Mouse (Mus musculus) testis, adult 2 months (tissue): ENCODE results near the gene Lnx1. TPM values are rescaled to one million over a fixed set of nuclear protein-coding genes. Genes with fewer than 3 reads are reported as not detected.
A peak's percentile ranks its signal among the peaks of the same experiment; 100 is the strongest.

Experiments used
- H3K27ac ChIP-seq: fragments of 200-500 bp; 2 replicates; pipeline ENCODE4 v1.5.1; 2012; ENCODE audit warnings: low read depth, low read length; ENCODE audit not compliant: control insufficient read depth, insufficient read depth
- H3K27me3 ChIP-seq: fragments of 200-500 bp; 2 replicates; pipeline ENCODE4 v1.6.1; 2012; ENCODE audit warnings: mild to moderate bottlenecking, low read length, moderate library complexity; ENCODE audit not compliant: control insufficient read depth, insufficient read depth
- H3K36me3 ChIP-seq: fragments of 200-500 bp; 2 replicates; pipeline ENCODE4 v1.6.1; 2012; ENCODE audit warnings: mild to moderate bottlenecking, low read length; ENCODE audit not compliant: control insufficient read depth, insufficient read depth
- H3K4me1 ChIP-seq: fragments of 200-500 bp; 2 replicates; pipeline ENCODE4 v1.6.1; 2012; ENCODE audit warnings: low read length; ENCODE audit not compliant: control insufficient read depth, insufficient read depth
- H3K4me3 ChIP-seq: fragments of 200-500 bp; 2 replicates; pipeline ENCODE4 v1.5.1; 2012; ENCODE audit warnings: low read depth, mild to moderate bottlenecking, low read length, moderate library complexity, mixed read lengths; ENCODE audit not compliant: control insufficient read depth
- CTCF ChIP-seq: fragments of 200-500 bp; IDR thresholded peaks from 2 replicates; pipeline ENCODE4 v1.5.1; 2012; ENCODE audit warnings: low read depth, mild to moderate bottlenecking, inconsistent platforms, low read length, moderate library complexity; ENCODE audit not compliant: control insufficient read depth, insufficient read depth, insufficient replicate concordance
- POLR2A ChIP-seq: fragments of 200-500 bp; IDR thresholded peaks from 2 replicates; pipeline ENCODE4 v1.6.1; 2012; ENCODE audit warnings: low read depth, mild to moderate bottlenecking, inconsistent platforms, low read length, moderate library complexity; ENCODE audit not compliant: control insufficient read depth
- polyA plus RNA-seq: library from polyadenylated mRNA; depleted of rRNA; stranded (reverse); fragments of >200 nt; gene quantifications from 2 replicates; pipeline ENCODE4 v1.2.3, GENCODE M21; 2012

Gene Lnx1
- polyA plus RNA-seq, 1 experiment = 1.8 TPM

DNA sequence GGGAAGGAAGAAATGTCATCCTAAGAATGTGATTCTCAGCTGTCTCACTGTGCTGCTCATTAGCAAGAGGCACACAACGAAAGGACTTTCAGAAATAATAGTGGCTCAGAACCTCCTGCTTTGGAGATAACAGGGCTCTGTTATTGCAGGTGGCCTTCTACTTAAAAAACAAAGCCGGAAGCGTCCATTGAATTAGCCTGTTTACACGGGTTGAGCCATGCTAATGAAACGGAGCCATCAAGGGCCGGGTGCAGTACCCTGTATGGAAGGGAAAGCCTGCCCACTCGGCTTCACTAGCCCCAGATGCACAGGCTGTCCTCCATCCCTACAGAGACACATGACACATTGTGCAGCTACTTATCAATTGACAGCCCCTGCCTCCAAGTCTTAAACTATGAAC is 13.5 kb upstream of the Lnx1 start:
- H3K36me3 ChIP-seq = no peaks in the 10 kb centered on the region
- H3K27ac ChIP-seq = peak overlapping the region; percentile 18
- no peaks in the 10 kb centered on the region; the same call in 1 of the 2 replicates for H3K4me1 ChIP-seq
- H3K27me3 ChIP-seq = no peaks in the 10 kb centered on the region
- TF ChIP-seq CTCF = no peak
- TF ChIP-seq POLR2A = peak; percentile 30; the same call in 1 of the 2 replicates
- no peak overlapping the region for H3K4me3 ChIP-seq

DNA sequence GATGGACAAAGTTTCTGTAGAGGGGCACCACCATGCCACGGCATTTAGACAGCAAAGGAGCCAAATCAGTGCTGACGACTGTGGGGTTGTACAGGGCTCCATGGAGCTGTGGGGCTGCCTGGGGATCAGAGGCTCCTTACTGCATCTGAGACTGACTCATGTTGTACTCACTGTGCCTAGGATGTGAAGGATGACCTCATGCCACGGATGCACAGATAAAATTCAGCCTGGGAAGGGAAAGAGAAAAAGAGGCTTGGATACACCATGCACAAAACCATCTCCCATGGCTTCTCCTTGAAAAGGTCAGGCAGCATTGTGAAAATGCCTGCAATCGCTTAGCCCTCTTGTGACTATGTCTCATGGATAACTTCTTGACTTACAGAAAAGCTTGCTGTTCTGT is 10.1 kb upstream of the Lnx1 start:
- no peak overlapping the region for H3K4me3 ChIP-seq
- no peak for TF ChIP-seq POLR2A
- no peak for TF ChIP-seq CTCF
- H3K4me1 ChIP-seq = no peaks in the 10 kb centered on the region
- no peak overlapping the region for H3K27ac ChIP-seq
- no peaks in the 10 kb centered on the region for H3K27me3 ChIP-seq
- no peaks in the 10 kb centered on the region for H3K36me3 ChIP-seq

- no peaks in the 10 kb centered on the region for H3K4me1 ChIP-seq
- H3K27me3 ChIP-seq = no peaks in the 10 kb centered on the region
- H3K36me3 ChIP-seq = no peaks in the 10 kb centered on the region
- no peak overlapping the region for H3K27ac ChIP-seq
- H3K4me3 ChIP-seq = no peak overlapping the region
- TF ChIP-seq POLR2A = no peak
- TF ChIP-seq CTCF = no peak
Observed at GRCm38 (mm10) chr5:74711988-74712387, 9.3 kb upstream of the Lnx1 start.

GRCm38 (mm10) chr5:74711056-74711455 is 8.3 kb upstream of the Lnx1 start:
- Histone ChIP-seq H3K27me3 (no peaks in the 10 kb centered on the region), H3K4me1 (no peaks in the 10 kb centered on the region), H3K27ac (no peak overlapping the region), H3K36me3 (no peaks in the 10 kb centered on the region), H3K4me3 (no peak overlapping the region)
- TF ChIP-seq CTCF = no peak
- no peak for TF ChIP-seq POLR2A

DNA sequence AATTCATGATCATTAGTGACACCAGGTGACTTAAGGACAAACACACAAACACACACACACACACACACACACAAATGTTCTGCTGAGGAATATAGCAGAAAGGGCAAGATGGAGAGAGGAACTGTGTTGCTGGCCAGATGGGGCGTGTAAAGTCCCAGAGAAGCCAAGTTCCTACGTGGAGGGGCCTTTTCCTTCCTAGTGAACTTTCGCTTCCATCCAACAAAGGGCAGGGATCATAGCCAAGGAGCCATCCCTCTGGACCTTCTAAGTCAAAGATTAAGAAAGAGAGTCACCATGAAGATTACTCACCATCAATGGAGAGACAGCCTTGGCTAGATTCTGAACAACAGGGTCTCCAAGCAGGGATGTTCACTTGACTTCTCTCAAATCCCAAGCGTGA is 7.5 kb upstream of the Lnx1 start:
- no peaks in the 10 kb centered on the region for H3K36me3 ChIP-seq
- TF ChIP-seq CTCF (no peak), POLR2A (no peak)
- H3K27ac ChIP-seq = no peak overlapping the region
- no peak overlapping the region for H3K4me3 ChIP-seq
- no peaks in the 10 kb centered on the region for H3K4me1 ChIP-seq
- H3K27me3 ChIP-seq = no peaks in the 10 kb centered on the region

- Histone ChIP-seq H3K4me1 (peaks cover 13% of the 10 kb centered on the region), H3K4me3 (peak overlapping the region; percentile 76), H3K27me3 (no peaks in the 10 kb centered on the region), H3K36me3 (no peaks in the 10 kb centered on the region), H3K27ac (no peak overlapping the region)
- TF ChIP-seq POLR2A (peak; percentile 41; the same call in 1 of the 2 replicates), CTCF (no peak)
Observed at GRCm38 (mm10) chr5:74704460-74704790, 1.7 kb upstream of the Lnx1 start.

- Histone ChIP-seq H3K4me1 (peaks cover 13% of the 10 kb centered on the region), H3K27me3 (no peaks in the 10 kb centered on the region), H3K27ac (no peak overlapping the region), H3K36me3 (no peaks in the 10 kb centered on the region), H3K4me3 (peak overlapping the region; percentile 76)
- TF ChIP-seq POLR2A (no peak), CTCF (no peak)
Observed at GRCm38 (mm10) chr5:74703741-74704459, 1.2 kb upstream of the Lnx1 start.
